Mouse (Mus musculus) v-Abl transformed pro-B cells (cell line): Measurements from ENCODE around the gene Themis3.

Experiments
- in situ Hi-C, 2 experiments: fragments of 400-800 bp; cut with MboI; formaldehyde crosslinking; loops; one replicate each; pipeline ENCODE4 v1.15.1; 2025; ENCODE audit not compliant: unreplicated experiment in 2 of 2

Gene Themis3

DNA sequence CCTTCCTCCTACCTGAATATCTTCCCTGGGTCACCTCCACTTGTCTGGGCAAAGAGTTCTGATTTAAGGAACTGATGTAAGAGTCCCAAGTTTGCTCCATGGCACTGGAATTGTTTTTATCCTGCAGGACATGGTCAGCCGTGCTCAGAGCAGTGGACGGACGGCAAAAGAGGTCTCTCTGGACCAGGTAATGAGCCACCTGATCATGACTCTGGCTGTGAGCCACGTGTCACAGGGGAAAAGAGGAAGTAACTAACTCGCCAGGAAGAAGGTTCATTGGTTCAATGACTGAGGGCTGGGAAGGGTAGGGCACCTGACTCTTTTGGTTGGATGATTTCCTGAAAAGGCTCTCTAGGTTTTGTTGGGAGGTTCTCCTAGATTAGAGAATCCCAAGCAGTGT, at the start of gene Themis3:
Themis3 (minus strand) TSS at position 187 of the 400 bp plus-strand sequence.
- in situ Hi-C loops = no loop called here

DNA sequence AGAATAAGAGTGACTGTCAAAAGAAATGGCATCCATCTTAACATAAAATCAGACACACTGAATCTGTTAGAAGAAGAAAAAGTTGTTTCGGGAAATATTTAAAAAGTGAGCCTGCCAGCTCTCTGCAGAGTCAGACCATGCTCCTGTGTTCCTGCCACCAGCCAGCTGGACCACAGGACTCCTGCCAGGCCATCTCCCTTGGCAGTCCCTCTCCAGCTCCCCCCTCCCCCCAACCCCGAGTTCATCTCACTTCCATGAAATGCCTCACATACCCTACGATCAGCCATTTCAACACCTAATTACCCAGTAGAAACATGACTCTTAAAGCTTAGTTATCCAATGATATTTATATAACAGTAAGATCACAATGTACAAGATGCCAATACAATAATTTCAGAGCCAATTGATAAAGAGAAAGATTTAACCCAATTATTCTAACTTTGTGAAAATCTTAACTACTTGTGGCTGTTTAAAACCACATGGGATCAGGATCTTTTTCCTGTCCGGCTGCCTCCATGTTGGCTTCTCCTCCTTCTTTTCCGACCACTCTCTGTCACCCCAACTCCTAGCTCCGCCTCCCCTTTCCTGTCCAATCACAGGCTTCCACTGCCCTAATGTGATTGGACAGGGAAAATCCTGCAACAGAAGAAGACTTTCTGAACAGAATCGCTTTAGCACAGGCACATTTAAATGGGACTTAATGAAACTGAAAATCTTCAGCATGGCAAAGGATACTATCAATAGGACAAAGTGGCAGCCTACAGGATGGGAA, 43.7 kb upstream of the Themis3 start:
- in situ Hi-C loops = no loop called here

DNA sequence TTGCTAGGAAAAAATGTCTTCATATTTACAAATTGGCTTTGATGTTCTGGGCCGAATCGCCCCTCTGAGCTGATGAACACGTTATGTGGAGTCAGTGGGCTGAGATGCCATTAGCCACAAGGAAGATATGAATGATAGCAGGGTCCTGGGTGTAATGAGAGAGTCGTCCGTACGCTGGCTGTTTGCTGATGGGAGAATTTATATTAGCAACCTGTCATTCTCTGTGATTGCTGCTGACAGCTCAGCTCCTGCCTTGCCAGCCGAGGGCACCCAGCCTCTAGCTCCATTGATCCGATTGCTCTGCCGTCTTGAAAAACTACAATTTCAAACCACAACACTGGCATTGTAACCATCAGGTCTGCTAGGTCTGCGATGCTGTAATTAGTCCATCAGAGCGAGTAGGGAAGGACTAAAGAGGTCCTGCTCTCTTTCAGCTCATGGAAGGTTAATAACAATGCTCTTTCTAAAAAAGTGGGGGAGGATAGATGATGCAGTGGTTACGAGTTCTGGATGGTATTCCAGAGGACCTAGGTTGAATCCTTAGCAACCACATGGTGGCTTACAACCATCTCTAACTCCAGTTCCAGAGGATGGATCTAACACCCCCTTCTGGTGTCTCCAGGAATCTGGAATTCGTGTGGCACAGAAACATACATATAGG, 25.7 kb upstream of the Themis3 start:
- in situ Hi-C loops = no loop called here

DNA sequence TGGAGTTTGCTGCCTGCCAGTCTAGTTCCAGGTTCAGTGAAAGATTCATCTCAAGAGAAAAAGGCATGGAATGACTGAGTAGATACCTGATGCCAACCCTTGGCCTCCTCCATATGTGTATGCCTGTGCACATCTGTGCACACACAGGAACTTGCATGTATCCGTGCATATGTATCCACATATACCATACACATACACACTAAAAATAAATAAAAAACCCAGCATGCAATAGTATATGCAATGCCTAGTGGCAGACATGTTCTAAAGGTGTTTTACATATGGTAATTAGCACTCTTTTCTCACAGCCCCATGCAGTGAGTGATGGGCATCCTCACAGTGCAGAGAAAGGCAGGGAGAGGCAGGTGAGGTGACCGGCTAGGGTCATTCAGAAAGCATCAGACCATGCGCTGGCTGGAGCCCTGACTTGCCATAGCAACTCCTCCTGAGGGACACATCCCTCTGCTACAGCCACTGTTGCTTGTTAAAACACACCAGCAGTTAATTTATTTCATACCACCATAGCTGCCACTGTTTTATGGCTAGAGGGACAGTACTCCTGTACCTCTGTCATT, 24.9 kb upstream of the Themis3 start:
- in situ Hi-C loops = no loop called here

DNA sequence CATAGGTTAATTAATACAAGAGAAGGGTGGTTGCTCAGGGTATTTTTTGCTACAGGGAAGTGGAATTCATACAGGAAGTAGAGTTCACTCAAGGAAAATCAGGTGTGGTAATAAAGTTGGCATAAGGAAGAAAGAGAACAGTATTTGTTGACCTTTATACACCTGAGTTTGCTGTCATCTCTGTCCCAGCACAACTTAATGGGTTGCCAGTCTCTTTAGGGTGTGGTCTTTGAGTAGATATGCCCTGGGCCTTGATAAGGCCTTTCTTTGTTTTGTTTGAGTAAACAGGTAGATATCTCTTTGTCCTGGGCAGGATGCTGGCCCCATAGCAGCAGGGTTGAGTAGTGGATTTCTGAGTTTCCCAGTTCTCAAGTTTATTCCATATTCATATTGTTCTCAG, 15.6 kb upstream of the Themis3 start:
- in situ Hi-C loops = no loop called here

DNA sequence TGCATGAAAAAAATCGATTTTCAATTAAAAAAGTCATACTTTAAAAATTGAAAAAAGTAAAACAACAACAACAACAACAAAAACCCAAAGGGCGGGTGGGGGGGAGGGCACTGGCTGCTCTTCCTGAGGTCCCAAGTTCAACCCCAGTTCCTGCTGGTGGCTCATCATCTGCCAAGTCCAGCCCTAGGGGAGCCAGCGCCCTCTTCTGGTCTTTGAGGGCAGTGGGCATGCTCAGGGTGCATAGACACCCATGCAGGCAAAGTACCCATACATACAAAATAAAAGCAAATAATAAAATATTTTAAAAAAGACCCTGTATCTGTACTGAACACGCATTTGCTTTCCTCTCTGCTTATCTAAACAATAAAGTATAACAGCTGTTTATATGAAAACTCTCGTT, 10.5 kb upstream of the Themis3 start:
- in situ Hi-C loops = no loop called here

DNA sequence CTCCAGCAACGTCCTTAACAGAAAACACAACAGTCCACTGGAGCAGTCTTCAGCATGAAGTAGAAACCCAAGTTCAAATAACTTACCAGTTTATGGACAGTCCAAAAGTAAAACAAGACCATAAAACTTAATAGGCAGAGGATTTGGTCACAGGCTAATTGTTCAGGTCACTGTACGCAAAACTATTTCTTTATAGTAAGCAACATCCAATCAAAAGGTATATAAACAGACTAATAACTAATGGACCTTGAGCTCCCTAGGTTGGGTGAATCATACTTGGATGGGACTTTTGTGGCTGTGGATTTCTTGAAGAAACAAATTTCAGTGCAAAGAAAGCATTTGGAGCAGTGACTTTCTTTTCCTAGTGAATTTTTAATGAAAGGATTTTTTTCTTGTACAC, 6.8 kb upstream of the Themis3 start:
- in situ Hi-C loops = no loop called here

DNA sequence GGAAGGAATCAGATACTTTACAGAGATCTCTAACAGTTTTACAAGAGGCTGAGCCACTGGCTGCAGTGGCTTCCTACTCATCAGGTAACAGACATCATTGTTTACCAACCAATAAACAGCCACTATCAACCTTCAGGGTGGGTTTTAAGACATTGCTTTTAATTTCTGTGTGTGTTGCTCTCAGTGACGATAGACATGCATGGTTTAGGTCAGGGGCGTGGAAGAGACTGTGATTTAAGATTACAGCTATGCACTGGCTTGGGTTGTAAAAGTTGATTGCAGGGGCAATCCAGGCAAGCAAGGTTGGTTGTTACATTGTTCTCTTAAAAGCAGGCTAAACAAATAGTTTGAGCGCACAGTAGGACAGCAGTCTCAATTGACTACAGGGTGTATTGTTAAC, 1.4 kb upstream of the Themis3 start:
- in situ Hi-C loops = no loop called here

DNA sequence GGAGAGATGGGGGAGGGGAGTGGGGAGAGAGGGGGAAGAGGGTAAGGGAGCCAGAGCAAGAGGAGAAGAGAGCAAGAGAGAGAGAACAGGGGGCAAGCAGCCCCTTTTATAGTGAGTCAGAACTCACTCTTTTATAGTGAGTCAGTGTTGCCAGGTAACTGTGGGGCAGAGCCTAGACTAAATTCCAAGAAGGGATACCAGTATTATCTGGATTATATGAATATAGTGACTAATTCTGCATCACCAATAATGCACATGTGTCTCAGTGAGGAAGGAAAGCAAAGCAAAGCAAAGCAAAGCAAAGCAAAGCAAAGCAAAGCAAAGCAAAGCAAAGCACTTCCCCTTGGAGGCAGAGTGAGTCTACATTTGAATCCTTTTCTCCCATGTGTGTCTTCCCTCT, 835 bp upstream of the Themis3 start:
- in situ Hi-C loops = no loop called here

DNA sequence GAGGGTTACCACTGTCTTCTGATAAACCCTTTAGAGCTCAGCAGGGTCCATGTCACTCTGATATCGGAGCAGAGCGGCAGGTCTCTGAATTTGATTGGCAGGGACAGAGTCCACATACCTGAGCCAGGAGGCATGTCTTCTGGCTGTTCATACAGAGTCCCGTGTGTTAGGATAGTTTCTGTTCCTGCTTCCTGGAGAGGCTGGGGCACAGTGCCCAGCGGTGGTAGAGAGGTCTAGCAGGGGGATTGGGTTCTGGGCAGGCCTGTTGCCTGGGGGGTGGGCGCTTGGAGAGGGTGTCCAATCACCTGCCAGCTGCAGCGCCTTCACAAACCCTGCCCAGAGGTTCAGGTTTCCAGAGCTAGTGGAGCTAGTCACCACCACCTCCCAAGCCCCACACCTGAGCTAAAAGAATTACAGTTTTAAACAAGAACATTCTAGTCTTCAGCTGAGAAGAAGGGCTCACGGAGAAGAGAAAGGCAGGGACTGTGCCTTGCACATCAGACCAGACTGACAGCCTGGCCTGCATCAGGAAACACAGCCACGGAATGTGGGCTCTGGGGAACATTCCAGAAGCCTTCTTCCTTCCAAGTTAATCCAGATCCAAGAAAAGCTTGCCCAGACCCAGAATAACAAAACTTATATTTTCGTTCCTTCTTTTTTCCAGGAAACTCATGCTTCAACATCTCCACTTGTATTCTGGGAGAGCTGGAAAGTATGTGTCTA, 3.9 kb downstream of the Themis3 start:
- in situ Hi-C loops = no loop called here

DNA sequence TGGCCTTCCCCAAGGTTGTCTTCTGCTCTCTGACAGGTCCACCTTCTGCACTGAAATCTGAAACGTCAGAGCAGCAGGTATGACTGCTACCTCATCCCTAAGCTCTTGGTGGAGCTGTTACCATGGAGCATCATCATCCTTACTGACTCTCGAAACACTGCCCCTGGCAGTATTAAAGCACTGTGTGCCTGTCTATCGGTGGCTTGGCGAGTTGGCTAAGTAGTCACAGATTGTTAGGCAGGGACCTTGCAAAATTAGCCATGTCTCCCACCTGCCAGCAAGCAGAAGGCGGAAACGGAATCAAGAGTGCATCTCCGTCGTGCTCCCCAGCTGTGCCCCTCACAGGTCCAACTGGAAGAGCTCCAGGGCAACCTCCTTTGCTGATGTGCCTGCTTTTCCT, 4.6 kb downstream of the Themis3 start:
- in situ Hi-C loops = no loop called here

DNA sequence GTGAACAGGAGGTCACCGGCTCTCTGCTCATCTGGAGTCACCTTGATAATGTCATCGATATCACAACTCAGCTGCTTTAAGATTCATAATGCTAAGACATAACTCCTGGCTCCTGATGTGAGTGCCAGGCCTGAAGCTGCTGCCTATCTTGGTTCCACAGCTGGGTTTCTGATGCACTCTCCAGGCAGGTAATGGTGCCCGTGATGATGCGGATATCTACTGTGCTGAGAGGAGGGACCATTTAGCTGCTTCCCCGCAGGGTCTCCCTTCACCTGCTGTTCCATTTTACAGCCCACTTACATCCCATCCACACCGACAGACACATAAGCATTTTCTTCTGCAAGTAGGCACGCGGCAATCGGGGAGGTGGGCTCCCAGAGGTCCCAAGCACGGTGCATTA, 7.7 kb downstream of the Themis3 start:
- in situ Hi-C loops = no loop called here

DNA sequence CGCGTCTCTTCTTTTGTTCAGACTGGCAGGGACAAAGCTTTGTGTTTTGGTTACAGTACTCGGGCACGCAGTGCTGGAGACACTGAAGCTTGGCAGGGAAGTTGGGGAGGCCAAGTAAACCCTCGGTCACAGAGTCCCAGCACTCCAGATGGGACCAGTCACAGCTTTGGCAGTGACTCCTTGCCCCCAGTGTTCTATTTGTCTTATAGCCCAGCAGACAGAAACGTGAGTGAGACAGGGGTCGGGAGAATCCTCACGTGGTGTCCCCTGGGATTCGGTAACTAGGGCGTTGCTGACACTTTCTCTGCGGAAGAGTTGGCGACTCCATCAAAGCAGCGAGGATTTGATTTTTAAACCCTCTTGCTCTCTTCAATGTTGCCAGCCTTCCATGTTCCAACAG, 8.3 kb downstream of the Themis3 start:
- in situ Hi-C loops = no loop called here

DNA sequence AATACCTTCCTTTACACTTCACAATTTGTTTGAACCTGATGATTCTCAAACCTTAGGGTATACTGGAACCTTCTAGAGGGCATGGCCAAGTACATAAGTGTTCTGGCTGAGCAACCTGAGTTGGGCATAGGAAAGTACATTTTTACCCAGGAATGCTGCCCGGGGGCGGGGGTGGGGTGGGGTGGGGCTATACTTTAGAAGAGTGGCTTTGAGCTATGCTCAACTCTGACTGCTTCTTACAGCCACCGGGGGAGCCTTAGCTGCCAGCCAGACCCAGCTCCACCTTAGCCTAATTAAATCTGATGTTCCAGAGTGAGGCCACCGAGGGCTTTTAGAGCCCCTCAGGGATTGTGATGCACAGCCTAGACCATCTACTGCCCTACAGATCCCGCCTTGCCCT, 13.4 kb downstream of the Themis3 start:
- in situ Hi-C loops = no loop called here

DNA sequence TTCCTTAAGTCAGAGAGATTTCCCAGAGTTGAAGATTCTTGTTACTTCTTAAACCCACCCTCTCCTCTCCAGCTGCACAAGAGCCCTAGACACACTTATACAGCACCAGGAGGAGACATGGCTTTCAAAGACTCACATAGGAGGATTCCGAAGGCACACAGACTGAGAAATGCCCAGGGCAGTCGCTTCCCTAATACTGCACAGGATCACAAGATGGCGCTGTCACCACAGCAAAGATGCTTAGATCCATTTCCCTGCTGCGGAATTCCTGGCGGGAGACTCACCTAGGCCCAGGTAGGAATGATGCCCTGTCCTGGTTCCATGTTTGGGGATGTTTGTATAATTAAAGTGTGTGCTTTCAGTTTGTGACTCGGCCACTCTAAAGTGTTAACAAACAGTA, 16.4 kb downstream of the Themis3 start:
- in situ Hi-C loops = no loop called here

DNA sequence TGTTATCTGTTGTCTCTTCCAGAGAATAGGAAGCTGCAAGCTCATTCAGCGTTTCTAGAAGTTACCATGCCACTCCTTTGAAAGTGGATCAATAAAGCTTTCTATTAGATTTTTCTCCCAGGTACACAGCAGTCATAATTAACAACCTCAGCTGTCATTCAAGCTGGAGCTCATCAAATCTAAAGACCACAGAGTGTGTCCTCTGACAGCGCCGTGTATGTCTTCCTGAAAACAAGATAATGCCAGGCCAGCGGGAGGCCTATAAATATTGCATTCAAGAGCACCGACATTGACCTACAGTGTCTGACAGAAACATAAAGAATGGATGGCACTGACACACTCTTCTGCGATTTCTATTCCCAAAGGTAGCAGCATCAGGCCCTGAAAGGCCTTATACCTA, 16.9 kb downstream of the Themis3 start:
- in situ Hi-C loops = no loop called here

DNA sequence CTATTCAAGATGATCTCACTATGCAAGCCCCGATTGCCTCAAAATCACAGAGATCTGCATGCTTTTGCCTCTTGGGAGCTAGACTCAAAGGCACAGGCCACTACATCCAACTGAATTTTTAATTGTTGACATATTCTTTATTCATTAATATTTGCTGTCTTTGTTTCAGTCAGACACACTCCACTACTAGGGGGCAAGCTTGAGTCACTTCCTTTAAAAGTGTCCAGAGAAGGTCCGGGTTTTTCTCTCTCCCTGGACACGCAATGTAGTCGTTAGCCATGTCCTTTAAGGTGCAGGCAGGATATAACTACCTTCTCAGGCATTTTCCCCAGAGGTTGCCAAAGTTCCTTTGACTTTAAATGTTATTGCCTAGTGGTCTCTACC, 21.8 kb downstream of the Themis3 start:
- in situ Hi-C loops = no loop called here

DNA sequence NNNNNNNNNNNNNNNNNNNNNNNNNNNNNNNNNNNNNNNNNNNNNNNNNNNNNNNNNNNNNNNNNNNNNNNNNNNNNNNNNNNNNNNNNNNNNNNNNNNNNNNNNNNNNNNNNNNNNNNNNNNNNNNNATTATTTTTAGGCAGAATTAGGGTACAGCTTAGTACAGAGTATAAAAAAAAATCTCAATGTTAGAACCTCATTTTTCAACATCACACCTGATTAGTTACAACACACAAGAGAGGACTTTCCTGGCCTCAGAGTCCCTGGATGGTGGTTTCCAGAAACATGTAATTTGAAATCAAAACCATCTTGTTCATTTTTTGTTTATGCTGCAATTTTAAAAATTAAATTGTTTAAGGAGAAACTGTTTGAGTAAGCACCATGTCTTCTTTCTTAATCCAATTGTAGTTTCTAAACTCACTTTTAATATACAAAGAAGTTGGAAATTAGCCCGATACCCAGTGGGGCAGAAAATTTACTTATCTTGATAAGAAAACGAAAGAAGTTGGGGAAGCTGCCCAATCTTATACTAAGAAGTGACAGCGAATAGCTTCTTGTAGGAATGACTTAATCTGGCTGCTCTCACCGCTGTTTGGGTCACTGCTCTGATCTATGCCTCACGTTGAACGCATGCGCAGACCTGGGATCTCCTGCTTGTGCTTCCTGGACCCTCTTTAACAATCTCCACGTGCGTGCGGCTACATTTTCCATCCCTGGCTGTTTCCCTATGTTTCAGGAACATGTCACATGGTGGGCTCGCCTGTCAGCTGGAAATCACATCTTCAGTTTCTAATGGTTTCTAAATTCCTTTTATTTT, 22.4 kb downstream of the Themis3 start:
- in situ Hi-C loops = no loop called here

DNA sequence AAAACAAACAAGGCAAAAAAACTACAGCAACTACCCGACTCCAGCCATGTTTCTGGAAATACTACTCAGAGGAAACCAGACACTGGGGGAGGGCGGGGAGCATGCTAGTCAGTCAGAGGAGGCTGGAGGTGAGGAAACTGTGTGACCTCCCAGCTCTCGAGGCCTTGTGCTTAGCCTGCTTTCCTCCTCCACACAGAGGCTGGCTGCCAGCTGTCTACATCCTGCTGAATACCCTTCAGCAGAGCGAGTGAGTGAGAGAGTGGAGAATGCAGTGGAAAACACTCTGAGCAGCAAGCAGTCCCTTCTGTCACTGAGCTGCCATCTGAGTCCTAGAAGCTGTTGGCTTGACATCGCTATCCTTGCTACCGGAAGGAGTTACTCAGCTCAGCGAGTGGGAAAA, 30.2 kb downstream of the Themis3 start:
- in situ Hi-C loops = no loop called here

DNA sequence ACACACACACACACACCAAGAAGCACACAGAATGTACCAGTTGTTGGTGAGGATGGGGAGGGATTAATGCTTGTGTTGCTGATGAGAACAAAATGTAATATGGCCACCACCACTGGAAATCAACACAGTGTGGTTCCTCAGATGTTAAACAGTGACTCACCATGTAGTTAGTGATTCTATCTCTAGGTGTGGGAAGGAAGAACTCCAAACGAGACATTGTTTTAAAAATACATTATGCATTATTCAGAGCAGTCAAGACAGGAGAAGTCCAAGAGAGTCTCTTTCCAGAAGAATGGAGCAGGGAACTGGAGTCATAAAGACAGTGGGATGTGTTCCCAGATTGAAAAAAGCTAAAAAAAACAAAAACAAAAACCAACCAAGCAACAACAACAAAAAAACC, 30.9 kb downstream of the Themis3 start:
- in situ Hi-C loops = no loop called here

DNA sequence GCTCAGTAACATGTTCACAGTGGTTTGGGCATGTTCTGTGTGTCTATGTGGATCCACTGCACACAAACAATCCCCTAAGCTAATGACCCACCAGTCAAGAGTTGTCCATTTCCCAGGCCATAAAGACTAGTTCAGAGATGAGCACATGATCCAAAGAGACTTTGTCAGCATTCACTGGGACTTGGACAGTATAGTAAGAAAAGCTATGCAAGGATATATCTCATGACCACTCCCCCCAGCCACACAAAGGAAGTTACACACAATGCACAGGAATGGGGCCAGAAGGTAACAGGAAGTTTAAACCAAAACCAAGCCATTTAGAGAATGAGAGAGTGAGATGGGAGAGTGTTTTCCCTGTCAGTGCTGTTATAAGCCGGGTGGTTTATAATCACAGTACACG, 33.0 kb downstream of the Themis3 start:
- in situ Hi-C loops = no loop called here
